In the genomic region with DNA sequence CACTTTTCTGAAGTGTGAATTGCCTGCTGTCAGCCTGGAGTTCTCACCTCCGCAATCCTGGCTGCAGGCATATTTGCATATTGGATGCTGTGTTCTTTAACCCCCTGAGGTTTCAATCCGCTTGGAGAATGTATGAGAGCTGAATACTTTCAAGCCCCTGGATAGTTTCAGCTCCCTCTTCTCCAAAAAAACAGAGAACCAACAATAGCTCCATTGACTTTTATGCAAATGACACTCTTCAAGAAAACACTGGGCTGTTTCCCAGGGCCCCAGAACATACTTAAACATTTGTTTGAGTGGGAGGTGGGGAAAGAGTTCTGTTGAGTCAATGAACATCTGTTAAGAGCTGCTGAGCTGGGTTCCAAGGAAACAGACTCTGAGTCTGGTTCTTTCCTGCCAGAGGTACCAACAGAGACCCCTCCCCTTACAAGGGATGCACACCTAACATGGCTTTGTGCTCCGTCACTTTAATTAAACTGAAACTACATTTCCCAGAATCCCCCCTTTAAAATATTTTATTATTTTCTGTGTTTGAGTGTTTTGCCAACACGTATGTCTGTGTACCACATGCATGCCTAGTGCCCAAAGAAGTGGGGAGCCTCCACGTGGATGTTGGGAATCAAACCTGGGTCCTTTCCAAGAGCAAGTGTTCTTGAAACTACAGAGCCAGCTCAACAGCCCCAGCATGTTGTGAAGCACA, we compare ENCODE assay signal across 9 mouse cellular contexts. TPM values are rescaled to one million over a fixed set of nuclear protein-coding genes. Genes with fewer than 3 reads are reported as not detected.
DNase-seq lines count a peak whose midpoint lies in the region; ATAC-seq lines count a peak whose summit lies in the region.
"Had no signal": no experiment of that assay in that cellular context is flagged by ENCODE, and none has a peak within 500 bp of the region (broad histone marks: within the 10 kb centered on the region; RNA-seq: fewer than 3 reads in every experiment).

No protein-coding gene starts in this region.

- no peak for ATAC-seq in limb, embryonic 13.5 days (ENCODE audit: low FRiP score, low read depth)
- peak; percentile 89 for ATAC-seq in forebrain, embryonic 13.5 days
- ATAC-seq in neural tube, embryonic 14.5 days (ENCODE audit: low read depth): peak; percentile 32; the same call in 1 of the 2 replicates
- no peak for ATAC-seq in inflammation-experienced regulatory T-cells, adult 6 months

- 43% methylated on average over 5 of the region's 5 CpGs for WGBS in limb, embryonic 13.5 days
- WGBS in limb, embryonic 10.5 days: 46% methylated on average over 5 of the region's 5 CpGs
- WGBS in forebrain, embryonic 13.5 days: 11% methylated on average over 5 of the region's 5 CpGs
- WGBS in neural tube, embryonic 14.5 days: 24% methylated on average over 5 of the region's 5 CpGs

- H3K4me3 ChIP-seq in limb, embryonic 13.5 days: no peak overlapping the region
- no peak overlapping the region for H3K4me3 ChIP-seq in limb, embryonic 10.5 days
- H3K4me3 ChIP-seq in forebrain, embryonic 13.5 days: no peak overlapping the region
- H3K4me3 ChIP-seq in neural tube, embryonic 14.5 days (ENCODE audit: low read depth, low read length): no peak overlapping the region

- DNase-seq in limb, embryonic 10.5 days (ENCODE audit: low spot score): no peak
- peak; percentile 35 to 69 for DNase-seq in layer of hippocampus, postnatal 14 days (ENCODE audit: low spot score in 2 of 2)
- no peak for DNase-seq in c-Kit-positive CD71-positive TER-119-positive erythroid progenitor cells, embryonic 14.5 days (ENCODE audit: low spot score)
- no peak for DNase-seq in ovary, postnatal 14 days (ENCODE audit: low spot score)
- DNase-seq: kidney, adult 11 months had no signal

- no peaks in the 10 kb centered on the region for H3K9me3 ChIP-seq in limb, embryonic 13.5 days
- H3K9me3 ChIP-seq in limb, embryonic 10.5 days (replicated peaks): no peaks in the 10 kb centered on the region
- H3K9me3 ChIP-seq in forebrain, embryonic 13.5 days (replicated peaks): no peaks in the 10 kb centered on the region
- H3K9me3 ChIP-seq in neural tube, embryonic 14.5 days (ENCODE audit: control insufficient read depth, low read length): no peaks in the 10 kb centered on the region

- peak overlapping the region; percentile 1; the same call in 1 of the 2 replicates for H3K9ac ChIP-seq in limb, embryonic 13.5 days
- H3K9ac ChIP-seq in forebrain, embryonic 13.5 days: no peak overlapping the region
- no peak overlapping the region for H3K9ac ChIP-seq in neural tube, embryonic 14.5 days (replicated peaks; ENCODE audit: low read depth, low read length)

- H3K27me3 ChIP-seq in limb, embryonic 13.5 days: no peaks in the 10 kb centered on the region
- no peaks in the 10 kb centered on the region for H3K27me3 ChIP-seq in limb, embryonic 10.5 days (ENCODE audit: low read depth, poor library complexity, severe bottlenecking)
- no peaks in the 10 kb centered on the region for H3K27me3 ChIP-seq in forebrain, embryonic 13.5 days
- H3K27me3 ChIP-seq in neural tube, embryonic 14.5 days (ENCODE audit: control insufficient read depth, insufficient read depth, low read length): no peaks in the 10 kb centered on the region

- peaks cover 23% of the 10 kb centered on the region for H3K4me1 ChIP-seq in limb, embryonic 13.5 days
- peaks cover 26% of the 10 kb centered on the region for H3K4me1 ChIP-seq in limb, embryonic 10.5 days
- H3K4me1 ChIP-seq in forebrain, embryonic 13.5 days: peaks cover 39% of the 10 kb centered on the region
- H3K4me1 ChIP-seq in neural tube, embryonic 14.5 days (ENCODE audit: control insufficient read depth, insufficient read depth, low read length): peaks cover 6% of the 10 kb centered on the region; the same call in 1 of the 2 replicates

- H3K4me2 ChIP-seq in limb, embryonic 13.5 days (replicated peaks): 0 out of 2 replicates have a peak overlapping the region, but pooled peaks have one; percentile 11
- 0 out of 2 replicates have a peak overlapping the region, but pooled peaks have one; percentile 8 for H3K4me2 ChIP-seq in forebrain, embryonic 13.5 days
- no peak overlapping the region for H3K4me2 ChIP-seq in neural tube, embryonic 14.5 days (ENCODE audit: low read depth, low read length)

- no peak overlapping the region; the same call in 1 of the 2 replicates for H3K27ac ChIP-seq in limb, embryonic 13.5 days
- H3K27ac ChIP-seq in limb, embryonic 10.5 days: no peak overlapping the region; the same call in 1 of the 2 replicates
- peak overlapping the region; percentile 70 for H3K27ac ChIP-seq in forebrain, embryonic 13.5 days
- H3K27ac ChIP-seq in neural tube, embryonic 14.5 days (ENCODE audit: low read depth, low read length): no peak overlapping the region

- H3K36me3 ChIP-seq in limb, embryonic 13.5 days: peaks cover 4% of the 10 kb centered on the region; the same call in 1 of the 2 replicates
- H3K36me3 ChIP-seq in limb, embryonic 10.5 days: peaks cover 4% of the 10 kb centered on the region; the same call in 1 of the 2 replicates
- no peaks in the 10 kb centered on the region for H3K36me3 ChIP-seq in forebrain, embryonic 13.5 days (ENCODE audit: poor library complexity, severe bottlenecking)
- no peaks in the 10 kb centered on the region for H3K36me3 ChIP-seq in neural tube, embryonic 14.5 days (ENCODE audit: control insufficient read depth, insufficient read depth, low read length)

RNA-seq across cellular contexts. Expression of a gene that starts 5.9 kb away (rescaled TPM):
- 46.6 and 47.1 TPM in 2 replicates for polyA plus RNA-seq in limb, embryonic 13.5 days (2015; fragmentation: Nextera tagmentation; extraction: Ambion mirVana)
- polyA plus RNA-seq in limb, embryonic 10.5 days (2016; fragmentation: Nextera tagmentation; extraction: Ambion mirVana): 54.3 and 56.9 TPM in 2 replicates
- 62.2 and 72.8 TPM in 2 replicates for polyA plus RNA-seq in forebrain, embryonic 13.5 days (2015; fragmentation: Nextera tagmentation; extraction: Ambion mirVana)
- total RNA-seq in layer of hippocampus, postnatal 14 days (2021): 10 to 100 TPM; 26.3 to 26.5 TPM
- polyA plus RNA-seq in neural tube, embryonic 14.5 days (2014; fragmentation: Nextera tagmentation; extraction: Ambion mirVana): 60.8 and 78.5 TPM in 2 replicates
- 10 to 100 TPM; 15.3 to 22.1 (median 17.8) TPM for polyA plus RNA-seq in inflammation-experienced regulatory T-cells, adult 6 months (2017; shearing (Covaris generic))

RNA-seq across cellular contexts. Expression of a gene that starts 6.1 kb away (rescaled TPM):
- polyA plus RNA-seq in limb, embryonic 13.5 days (2015; fragmentation: Nextera tagmentation; extraction: Ambion mirVana): 8.8 and 9.6 TPM in 2 replicates
- 14.1 and 14.5 TPM in 2 replicates for polyA plus RNA-seq in limb, embryonic 10.5 days (2016; fragmentation: Nextera tagmentation; extraction: Ambion mirVana)
- 8.9 and 9.7 TPM in 2 replicates for polyA plus RNA-seq in forebrain, embryonic 13.5 days (2015; fragmentation: Nextera tagmentation; extraction: Ambion mirVana)
- 1 to 10 TPM; 1.5 to 1.6 TPM for total RNA-seq in layer of hippocampus, postnatal 14 days (2021)
- polyA plus RNA-seq in neural tube, embryonic 14.5 days (2014; fragmentation: Nextera tagmentation; extraction: Ambion mirVana): 2.1 and 2.3 TPM in 2 replicates
- polyA plus RNA-seq in inflammation-experienced regulatory T-cells, adult 6 months (2017; shearing (Covaris generic)): 1 to 10 TPM; 1.2 to 4.7 (median 1.5) TPM

RNA-seq across cellular contexts. Expression of a gene that starts 32.0 kb away (rescaled TPM):
- polyA plus RNA-seq in limb, embryonic 13.5 days (2015; fragmentation: Nextera tagmentation; extraction: Ambion mirVana): 3.8 and 4.1 TPM in 2 replicates
- polyA plus RNA-seq in limb, embryonic 10.5 days (2016; fragmentation: Nextera tagmentation; extraction: Ambion mirVana): 3.4 and 5.2 TPM in 2 replicates
- polyA plus RNA-seq in forebrain, embryonic 13.5 days (2015; fragmentation: Nextera tagmentation; extraction: Ambion mirVana): 3.0 and 3.1 TPM in 2 replicates
- total RNA-seq in layer of hippocampus, postnatal 14 days (2021): 10 to 100 TPM; 44.3 to 45.1 TPM
- 8.0 and 8.6 TPM in 2 replicates for polyA plus RNA-seq in neural tube, embryonic 14.5 days (2014; fragmentation: Nextera tagmentation; extraction: Ambion mirVana)
- not detected for polyA plus RNA-seq in inflammation-experienced regulatory T-cells, adult 6 months (2017; shearing (Covaris generic))

RNA-seq across cellular contexts. Expression of a gene that starts 46.3 kb away (rescaled TPM):
- polyA plus RNA-seq in limb, embryonic 13.5 days (2015; fragmentation: Nextera tagmentation; extraction: Ambion mirVana): 1.5 and 1.6 TPM in 2 replicates
- 4.3 and 7.3 TPM in 2 replicates for polyA plus RNA-seq in limb, embryonic 10.5 days (2016; fragmentation: Nextera tagmentation; extraction: Ambion mirVana)
- polyA plus RNA-seq in forebrain, embryonic 13.5 days (2015; fragmentation: Nextera tagmentation; extraction: Ambion mirVana): 9.1 and 14.3 TPM in 2 replicates
- 10 to 100 TPM in 1 of 2 experiments, 1 to 10 TPM in 1; 4.0 to 10.3 TPM for total RNA-seq in layer of hippocampus, postnatal 14 days (2021)
- 5.3 and 13.7 TPM in 2 replicates for polyA plus RNA-seq in neural tube, embryonic 14.5 days (2014; fragmentation: Nextera tagmentation; extraction: Ambion mirVana)
- not detected for polyA plus RNA-seq in inflammation-experienced regulatory T-cells, adult 6 months (2017; shearing (Covaris generic))

Comparison
In these comparisons a context has a peak if more than half of its experiments do, and no peak if none do; other contexts are left out.
1. ATAC-seq: peak in forebrain, embryonic 13.5 days (single experiment) and neural tube, embryonic 14.5 days (single experiment); none in limb, embryonic 13.5 days (single experiment) and inflammation-experienced regulatory T-cells, adult 6 months (single experiment).
2. DNase-seq: peak in layer of hippocampus, postnatal 14 days (2 of 2); none in limb, embryonic 10.5 days (single experiment), c-Kit-positive CD71-positive TER-119-positive erythroid progenitor cells, embryonic 14.5 days (single experiment) and ovary, postnatal 14 days (single experiment).